Mouse (Mus musculus) Patski (cell line): ENCODE results near the gene Gm21972. TPM values are rescaled to one million over a fixed set of nuclear protein-coding genes. Genes with fewer than 3 reads are reported as not detected.

Experiments used
- ATAC-seq: fragments of 100-300 bp; one replicate; pipeline ENCODE4 v1.8.0; 2021
- CTCF ChIA-PET: fragments of 350-600 bp; sonication (Branson Sonifier 250); formaldehyde crosslinking; loops from one replicate; lab custom pipeline; 2022; ENCODE audit warnings: inconsistent platforms; lab: Charles Lee
- POLR2A ChIA-PET: fragments of 350-600 bp; sonication (Branson Sonifier 250); formaldehyde crosslinking; loops from one replicate; lab custom pipeline; 2022; ENCODE audit warnings: antibody characterized with exemption, inconsistent platforms; lab: Charles Lee
- DNase-seq: peaks from one replicate; pipeline ENCODE4 v3.0.0-alpha.2; 2011; ENCODE audit warnings: low read depth, low spot score
- H3K27me3 ChIP-seq: fragments of 371-371 bp; one replicate; pipeline ENCODE4 v1.5.1; 2021
- CTCF ChIP-seq: fragments of 100-300 bp; IDR thresholded peaks from one replicate; pipeline ENCODE4 v1.5.1; 2021
- in situ Hi-C: fragments of 300-500 bp; cut with MboI; formaldehyde crosslinking; loops from 3 replicates; pipeline ENCODE4 v1.11.1; 2018; ENCODE audit warnings: low pct_unique_long_range_greater_than_20kb, mixed read lengths
- polyA plus RNA-seq: library from polyadenylated mRNA; unstranded; gene quantifications from one replicate; pipeline ENCODE4 v1.2.3, GENCODE M21; 2021

Gene Gm21972
- polyA plus RNA-seq, 1 experiment from 2014 or later: 18.1 TPM

DNA sequence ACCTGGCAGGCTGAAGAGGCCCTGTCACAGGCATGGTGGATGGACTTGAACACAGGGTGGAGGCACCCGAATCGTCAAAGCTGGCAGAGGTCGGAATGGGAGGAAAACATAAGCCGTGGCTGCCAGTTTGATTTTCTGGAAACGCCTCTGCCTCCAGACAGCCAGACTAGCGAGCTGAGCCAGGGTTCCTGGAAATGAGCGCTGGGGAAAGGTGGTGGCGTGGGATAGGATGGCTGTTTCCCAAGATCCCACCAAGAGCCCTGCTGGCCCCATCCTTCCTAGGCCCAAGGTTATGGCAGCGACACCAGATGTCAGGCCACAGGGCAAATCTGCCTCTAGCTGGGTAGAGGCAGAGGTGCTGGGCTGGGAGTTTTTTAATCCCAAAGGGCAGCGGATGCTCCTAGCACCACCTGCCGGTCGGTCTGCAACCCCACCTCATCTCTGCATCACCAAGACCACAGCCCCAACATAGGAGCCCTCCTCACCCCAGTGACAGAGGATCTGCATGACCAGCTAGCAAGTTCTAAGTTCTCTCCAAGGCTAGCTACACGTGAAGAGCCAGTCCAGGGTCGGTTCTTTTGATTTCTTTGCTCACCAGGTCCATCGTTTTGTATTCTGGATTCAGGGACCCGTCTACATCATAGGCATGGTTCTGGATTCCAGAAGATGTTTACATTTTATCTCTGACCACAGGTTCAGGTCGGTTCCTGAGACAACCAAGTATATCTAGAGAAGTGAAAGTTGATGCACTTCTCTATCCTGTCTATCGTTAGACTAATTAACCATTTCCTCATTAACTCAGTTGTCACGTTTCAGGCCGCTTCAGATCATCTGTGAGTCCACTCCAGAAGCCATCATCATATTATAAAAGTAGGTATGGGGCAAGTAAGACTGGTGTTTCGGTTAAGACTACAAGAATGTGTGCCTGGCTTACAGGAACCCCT, 10.8 kb downstream of the Gm21972 start:
- DNase-seq: no peak
- in situ Hi-C loops: no loop called here
- ATAC-seq: no peak
- no peak for TF ChIP-seq CTCF
- no peaks in the 10 kb centered on the region for H3K27me3 ChIP-seq
- POLR2A ChIA-PET: no interaction called here
- CTCF ChIA-PET: interaction anchor here (1.5 kb wide), 1 partner anchor 10 kb away, joined by 3 read pairs; no protein-coding TSS in a partner anchor

GRCm38 (mm10) chr1:86146293-86146692, 12.9 kb downstream of the Gm21972 start:
- ATAC-seq (peak; percentile 55), DNase-seq (peak; percentile 82)
- ChIA-PET CTCF (interaction anchor here (1.2 to 2.9 kb wide), 4 partner anchors 9 to 87 kb away, joined by 3 to 8 read pairs (median 4); no protein-coding TSS in a partner anchor), POLR2A (interaction anchor here (0.9 to 1.3 kb wide), 2 partner anchors 8 to 10 kb away, joined by 3 to 5 read pairs; partner anchors contain the start of gene Armc9)
- in situ Hi-C loops: no loop called here
- H3K27me3 ChIP-seq: no peaks in the 10 kb centered on the region
- TF ChIP-seq CTCF: no peak

DNA sequence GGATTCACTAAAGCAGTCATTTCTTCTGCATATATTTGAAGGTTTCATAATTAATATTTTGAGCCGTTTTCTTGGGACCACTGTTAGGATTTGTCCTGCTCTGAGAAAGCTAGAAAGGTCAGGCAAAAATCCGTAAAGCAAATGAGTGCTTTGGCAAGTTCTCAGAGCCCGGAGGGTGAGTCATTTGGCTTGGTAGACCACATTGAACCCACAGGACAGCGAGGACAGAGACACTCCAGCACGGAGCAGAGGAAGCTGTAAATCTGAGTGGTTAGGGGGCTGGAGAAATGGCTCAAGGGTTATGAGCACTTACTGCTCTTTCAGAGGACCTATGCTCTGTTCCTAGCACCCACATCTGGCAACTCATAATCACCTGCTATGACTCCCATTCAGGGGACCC, 14.1 kb downstream of the Gm21972 start:
- no peak for TF ChIP-seq CTCF
- ChIA-PET CTCF (interaction anchor here (1.2 to 2.9 kb wide), 2 partner anchors 12 to 41 kb away, joined by 3 to 8 read pairs; no protein-coding TSS in a partner anchor), POLR2A (interaction anchor here (1.3 kb wide), 1 partner anchor 12 kb away, joined by 5 read pairs; no protein-coding TSS in a partner anchor)
- DNase-seq (no peak), ATAC-seq (no peak)
- no peaks in the 10 kb centered on the region for H3K27me3 ChIP-seq
- in situ Hi-C loops: no loop called here

DNA sequence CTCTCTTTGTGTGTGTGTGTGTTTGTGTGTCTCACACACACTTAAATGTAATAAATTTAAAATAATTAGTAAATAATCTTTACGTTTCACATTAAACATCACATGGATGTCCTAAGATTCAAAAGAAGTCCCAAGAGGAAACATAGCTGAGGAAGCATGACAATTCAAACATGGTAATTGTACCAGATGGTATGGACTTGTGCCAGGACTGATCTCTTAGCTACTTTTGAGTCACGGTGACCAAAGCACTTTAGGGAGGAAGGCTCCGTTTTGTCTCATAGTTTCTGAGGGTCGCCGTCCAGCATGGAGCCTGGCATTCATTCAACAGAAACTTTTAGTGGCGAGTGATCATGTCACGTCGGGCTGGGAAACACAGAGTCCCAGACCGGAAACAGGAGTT, 14.7 kb downstream of the Gm21972 start:
- DNase-seq (no peak), ATAC-seq (no peak)
- in situ Hi-C loops: no loop called here
- ChIA-PET POLR2A (interaction anchor here (0.8 kb wide), 1 partner anchor 12 kb away, joined by 3 read pairs; no protein-coding TSS in a partner anchor), CTCF (interaction anchor here (2.9 kb wide), 1 partner anchor 13 kb away, joined by 8 read pairs; no protein-coding TSS in a partner anchor)
- no peak for TF ChIP-seq CTCF
- no peaks in the 10 kb centered on the region for H3K27me3 ChIP-seq

DNA sequence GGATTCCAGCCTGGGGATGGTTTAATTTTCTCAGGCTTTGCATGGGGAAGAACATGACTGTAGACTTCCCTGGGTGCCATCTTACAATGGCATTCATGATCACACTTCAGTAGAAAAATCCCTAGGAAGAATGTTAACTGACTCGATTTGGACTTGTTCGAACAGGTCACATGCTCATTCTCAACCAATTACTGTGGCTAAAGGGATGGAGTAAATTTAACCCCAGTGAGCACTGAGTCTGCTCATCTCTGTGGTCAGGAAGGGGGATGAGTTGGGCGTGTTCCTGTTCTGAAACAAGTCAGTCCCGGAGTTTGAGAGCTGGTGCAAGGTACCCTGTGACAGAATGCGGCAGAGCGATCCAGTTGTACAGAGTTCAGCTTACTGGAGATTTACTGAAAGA, 17.5 kb downstream of the Gm21972 start:
- in situ Hi-C loops: no loop called here
- ChIA-PET CTCF (interaction anchor here (3.6 kb wide), 1 partner anchor 15 kb away, joined by 15 read pairs; no protein-coding TSS in a partner anchor), POLR2A (no interaction called here)
- no peak for ATAC-seq
- no peaks in the 10 kb centered on the region for H3K27me3 ChIP-seq
- DNase-seq: no peak
- TF ChIP-seq CTCF: no peak

DNA sequence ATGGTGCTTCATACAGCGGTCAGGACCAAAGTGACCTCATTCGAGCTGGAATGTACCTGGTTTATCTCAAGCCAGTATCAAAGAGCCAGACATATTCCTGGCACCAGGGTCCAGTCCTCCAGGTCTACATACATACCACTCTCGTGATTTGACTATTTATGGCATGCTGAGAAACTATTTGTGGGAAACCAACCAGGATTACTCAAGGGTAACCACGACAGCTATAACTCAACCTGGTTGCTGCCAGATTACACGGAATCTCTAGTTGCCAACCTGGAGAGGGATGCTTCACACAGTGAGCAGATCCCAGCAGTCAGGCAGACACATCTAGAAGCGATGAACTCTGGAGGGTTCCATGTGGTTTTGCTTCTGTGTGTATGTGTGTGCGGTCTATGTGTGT, 17.9 kb downstream of the Gm21972 start:
- DNase-seq (no peak), ATAC-seq (peak; percentile 42)
- H3K27me3 ChIP-seq: no peaks in the 10 kb centered on the region
- POLR2A ChIA-PET: no interaction called here
- CTCF ChIA-PET: interaction anchor here (1.8 to 3.8 kb wide), 3 partner anchors 15 to 28 kb away, joined by 7 to 15 read pairs (median 12); no protein-coding TSS in a partner anchor
- no peak for TF ChIP-seq CTCF
- in situ Hi-C loops: no loop called here

DNA sequence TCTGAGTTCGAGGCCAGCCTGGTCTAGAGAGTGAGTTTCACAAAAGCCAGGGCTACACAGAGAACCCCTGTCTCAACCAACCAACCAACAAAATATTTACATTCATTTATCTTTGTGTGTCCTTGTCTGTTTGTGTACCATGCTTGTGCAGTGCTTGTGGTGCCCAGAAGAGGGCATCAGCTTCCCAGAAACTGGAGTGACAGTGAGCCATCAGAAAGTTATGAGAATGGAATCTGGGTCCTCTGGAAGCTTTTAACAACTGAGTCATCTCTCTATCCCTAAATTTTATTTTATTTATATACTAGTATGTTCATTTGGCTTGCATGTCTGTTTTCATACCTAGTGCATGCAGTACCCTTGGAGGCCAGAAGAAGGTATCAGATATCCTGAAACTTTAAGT, 19.2 kb downstream of the Gm21972 start:
- CTCF ChIA-PET: interaction anchor here (1.6 to 3.8 kb wide), 5 partner anchors 11 to 58 kb away, joined by 4 to 15 read pairs (median 7); no protein-coding TSS in a partner anchor
- in situ Hi-C loops: no loop called here
- no peak for ATAC-seq
- peak; percentile 61 for TF ChIP-seq CTCF
- DNase-seq: no peak
- H3K27me3 ChIP-seq: no peaks in the 10 kb centered on the region
- POLR2A ChIA-PET: no interaction called here

- ATAC-seq (peak; percentile 92), DNase-seq (no peak)
- no peak for TF ChIP-seq CTCF
- H3K27me3 ChIP-seq: no peaks in the 10 kb centered on the region
- POLR2A ChIA-PET: interaction anchor here (0.7 to 1.1 kb wide), 3 partner anchors 8 to 27 kb away, joined by 3 to 5 read pairs (median 3); no protein-coding TSS in a partner anchor
- in situ Hi-C loops: no loop called here
- CTCF ChIA-PET: interaction anchor here (0.7 to 3.8 kb wide), 4 partner anchors 10 to 25 kb away, joined by 3 to 15 read pairs (median 8); no protein-coding TSS in a partner anchor
Observed at GRCm38 (mm10) chr1:86154133-86154823, 20.8 kb downstream of the Gm21972 start, which contains the start of gene Armc9. Gene Armc9, plus strand, starts transcription at chr1:86154780.

- TF ChIP-seq CTCF: no peak
- H3K27me3 ChIP-seq: no peaks in the 10 kb centered on the region
- ChIA-PET CTCF (interaction anchor here (3.8 kb wide), 1 partner anchor 24 kb away, joined by 12 read pairs; no protein-coding TSS in a partner anchor), POLR2A (interaction anchor here (0.9 kb wide), 1 partner anchor 9 kb away, joined by 3 read pairs; no protein-coding TSS in a partner anchor)
- DNase-seq (no peak), ATAC-seq (no peak)
- in situ Hi-C loops: no loop called here
Observed at GRCm38 (mm10) chr1:86154824-86155164, 21.4 kb downstream of the Gm21972 start.

GRCm38 (mm10) chr1:86156075-86156474, 22.6 kb downstream of the Gm21972 start:
- ChIA-PET CTCF (no interaction called here), POLR2A (no interaction called here)
- TF ChIP-seq CTCF: no peak
- in situ Hi-C loops: no loop called here
- DNase-seq (no peak), ATAC-seq (no peak)
- H3K27me3 ChIP-seq: no peaks in the 10 kb centered on the region
